Mouse (Mus musculus) liver, embryonic 14.5 days (tissue): ENCODE results near the gene Cul4b. TPM values are rescaled to one million over a fixed set of nuclear protein-coding genes. Genes with fewer than 3 reads are reported as not detected.
A peak's percentile ranks its signal among the peaks of the same experiment; 100 is the strongest.
"Not testable (repeated sequence)": the region's sequence is repeated elsewhere in the genome, so short reads cannot be mapped to it uniquely, and the experiment has no call there.

Experiments
- ATAC-seq: fragments of 200-750 bp; cut with Nextera tagmentation; 2 replicates; pipeline ENCODE4 v1.8.0; 2017; ENCODE audit warnings: moderate number of reproducible peaks, mild to moderate bottlenecking, moderate library complexity; ENCODE audit not compliant: insufficient read depth
- DNase-seq, 3 experiments: peaks; one replicate each; pipeline ENCODE4 v3.0.0-alpha.2; 2012 to 2013; ENCODE audit warnings: low read depth in 3 of 3, low spot score in 3 of 3
- H3K27ac ChIP-seq: fragments of 300-500 bp; sonication (generic); 2 replicates; pipeline ENCODE4 v1.5.1; 2014; ENCODE audit warnings: moderate library complexity, mild to moderate bottlenecking, control low read depth, inconsistent platforms
- H3K27me3 ChIP-seq: fragments of 300-500 bp; sonication (generic); 2 replicates; pipeline ENCODE4 v1.6.1; 2014; ENCODE audit warnings: mild to moderate bottlenecking, low read length, moderate library complexity; ENCODE audit not compliant: control insufficient read depth, insufficient read depth
- H3K36me3 ChIP-seq: fragments of 300-500 bp; sonication (generic); replicated peaks from 2 replicates; pipeline ENCODE4 v1.6.1; 2014; ENCODE audit warnings: low read depth; ENCODE audit not compliant: control insufficient read depth, insufficient read depth
- H3K4me1 ChIP-seq, 2 experiments: fragments of 200-500 bp in 1 of 2; fragments of 300-500 bp in 1 of 2; sonication (generic) in 1 of 2; replicated peaks; 2 replicates each; pipeline ENCODE4 v1.6.1; 2012 to 2014; ENCODE audit warnings: antibody characterized with exemption in 1 of 2, inconsistent platforms in 1 of 2, low read length in 1 of 2; ENCODE audit not compliant: control insufficient read depth in 2 of 2, insufficient read depth in 2 of 2
- H3K4me2 ChIP-seq: fragments of 300-500 bp; sonication (generic); 2 replicates; pipeline ENCODE4 v1.6.1; 2014; ENCODE audit warnings: low read depth, mild to moderate bottlenecking, control low read depth, moderate library complexity
- H3K4me3 ChIP-seq, 2 experiments: fragments of 200-500 bp in 1 of 2; fragments of 300-500 bp in 1 of 2; sonication (generic) in 1 of 2; 2 replicates each; pipeline ENCODE4 v1.5.1; 2012 to 2014; ENCODE audit warnings: low read depth in 2 of 2, low read length in 2 of 2, mild to moderate bottlenecking in 2 of 2, control low read depth in 1 of 2, inconsistent platforms in 1 of 2, moderate library complexity in 1 of 2; ENCODE audit not compliant: insufficient read depth in 1 of 2
- H3K9ac ChIP-seq: fragments of 300-500 bp; sonication (generic); replicated peaks from 2 replicates; pipeline ENCODE4 v1.6.1; 2014; ENCODE audit warnings: mild to moderate bottlenecking, control low read depth, moderate library complexity
- H3K9me3 ChIP-seq: fragments of 300-500 bp; sonication (generic); 2 replicates; pipeline ENCODE4 v1.6.1; 2016; ENCODE audit warnings: low read length, mixed read lengths; ENCODE audit not compliant: control insufficient read depth
- CTCF ChIP-seq: IDR thresholded peaks from 2 replicates; pipeline ENCODE4 v1.5.1; 2016; ENCODE audit warnings: antibody characterized with exemption, low read depth, control low read depth
- WGBS: fragments of 180-500 bp; shearing (Covaris S2); extraction: QIAGEN DNeasy Blood & Tissue Kit; methylation state at CpG from one replicate; pipeline ENCODE4 v1.1.7; 2014; ENCODE audit not compliant: insufficient replicate concordance; 5-methylcytosine and 5-hydroxymethylcytosine counted together
- polyA plus RNA-seq, 2 experiments: library from polyadenylated mRNA; depleted of rRNA in 1 of 2; stranded (reverse) in 1 of 2; unstranded in 1 of 2; fragments of >200 nt; fragmentation: Nextera tagmentation in 1 of 2; extraction: Ambion mirVana in 1 of 2; gene quantifications; 2 replicates each; pipeline versions ENCODE4 v1.2.1 to v1.2.3; 2012 to 2014

The Cul4b gene
- polyA plus RNA-seq, 2 experiments, result 7.2 to 12.9 TPM

DNA sequence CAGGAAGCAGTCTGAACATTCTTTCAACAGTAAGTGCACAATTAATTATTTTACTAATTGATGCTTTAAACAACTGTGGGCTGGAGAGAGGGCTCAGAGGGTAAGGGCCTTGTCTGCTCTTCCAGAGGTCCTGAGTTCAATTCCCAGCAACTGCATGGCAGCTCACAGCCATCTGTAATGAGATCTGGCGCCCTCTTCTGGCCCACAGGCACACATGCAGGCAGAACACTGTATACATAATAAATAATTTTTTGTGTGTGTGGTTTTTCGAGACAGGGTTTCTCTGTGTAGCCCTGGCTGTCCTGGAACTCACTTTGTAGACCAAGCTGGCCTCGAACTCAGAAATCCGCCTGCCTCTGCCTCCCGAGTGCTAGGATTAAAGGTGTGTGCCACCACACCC lies 73.8 kb downstream of the Cul4b start:
- TF ChIP-seq CTCF, result peak; percentile 59
- H3K36me3 ChIP-seq, DNase-seq, H3K9ac ChIP-seq, H3K9me3 ChIP-seq, H3K4me2 ChIP-seq, H3K4me3 ChIP-seq, H3K27ac ChIP-seq, H3K4me1 ChIP-seq, H3K27me3 ChIP-seq, ATAC-seq: not testable (repeated sequence)
- WGBS, result 53% methylated on average over 5 of the region's 5 CpGs

DNA sequence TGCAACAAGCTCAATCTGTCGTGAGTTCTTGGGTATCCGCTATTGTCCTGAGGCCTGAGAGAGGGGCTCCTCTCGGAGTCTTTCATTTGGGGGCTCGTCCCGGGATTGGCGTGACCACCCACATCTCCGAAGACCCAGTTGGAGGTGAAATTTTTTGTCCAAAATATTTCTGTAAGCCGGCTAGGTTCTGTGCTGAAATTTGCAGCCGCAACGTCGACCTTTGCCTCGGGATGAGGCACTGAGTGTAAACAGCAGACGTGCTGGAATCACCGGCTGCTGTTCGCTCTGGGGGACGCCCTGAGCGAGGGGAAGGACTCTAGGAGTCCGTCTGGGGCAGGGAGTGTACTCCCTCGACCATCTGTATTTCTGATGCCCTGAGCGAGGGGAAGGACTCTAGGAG lies 90.5 kb downstream of the Cul4b start:
- H3K9me3 ChIP-seq, H3K36me3 ChIP-seq, H3K4me3 ChIP-seq, DNase-seq, H3K27me3 ChIP-seq, H3K27ac ChIP-seq, H3K4me2 ChIP-seq, ATAC-seq, H3K9ac ChIP-seq, H3K4me1 ChIP-seq: not testable (repeated sequence)
- 25% methylated on average over 20 of the region's 20 CpGs for WGBS

Other genes with a start within 250 kb of the Cul4b start
- gene Lamp2, start 119.7 kb downstream of the Cul4b start, polyA plus RNA-seq (2012; rRNA removed), result 26.3 and 30.6 TPM in 2 replicates
- gene Lamp2, start 119.7 kb downstream of the Cul4b start, polyA plus RNA-seq (2014; fragmentation: Nextera tagmentation; extraction: Ambion mirVana), result 77.2 and 79.2 TPM in 2 replicates
- gene Mcts1, start 24.4 kb upstream of the Cul4b start, polyA plus RNA-seq (2012; rRNA removed), result 15.9 and 23.8 TPM in 2 replicates
- gene Mcts1, start 24.4 kb upstream of the Cul4b start, polyA plus RNA-seq (2014; fragmentation: Nextera tagmentation; extraction: Ambion mirVana), result 44.4 and 47.8 TPM in 2 replicates
- 4.4 and 8.6 TPM in 2 replicates for gene C1galt1c1, start 58.9 kb upstream of the Cul4b start, polyA plus RNA-seq (2012; rRNA removed)
- gene C1galt1c1, start 58.9 kb upstream of the Cul4b start, polyA plus RNA-seq (2014; fragmentation: Nextera tagmentation; extraction: Ambion mirVana), result 14.0 and 16.9 TPM in 2 replicates
- gene 6030498E09Rik, start 196.5 kb upstream of the Cul4b start, polyA plus RNA-seq (2012; rRNA removed), result 0.08 and 0.19 TPM in 2 replicates
- gene 6030498E09Rik, start 196.5 kb upstream of the Cul4b start, polyA plus RNA-seq (2014; fragmentation: Nextera tagmentation; extraction: Ambion mirVana), result 0.08 TPM in 1 of 2 replicates, not detected in the other